Mouse (Mus musculus) heart, embryonic 12.5 days (tissue): ENCODE results near the gene Acss1. TPM values are rescaled to one million over a fixed set of nuclear protein-coding genes. Genes with fewer than 3 reads are reported as not detected.

ENCODE experiments used
- ATAC-seq: fragments of 200-750 bp; cut with Nextera tagmentation; 2 replicates; pipeline ENCODE4 v1.8.0; 2017; ENCODE audit warnings: moderate TSS enrichment, moderate library complexity; ENCODE audit not compliant: insufficient number of reproducible peaks, low FRiP score
- H3K27ac ChIP-seq: fragments of 300-500 bp; sonication (generic); 2 replicates; pipeline ENCODE4 v1.5.1; 2016; ENCODE audit warnings: mild to moderate bottlenecking, moderate library complexity; ENCODE audit not compliant: poor library complexity, severe bottlenecking
- H3K27me3 ChIP-seq: fragments of 300-500 bp; sonication (generic); replicated peaks from 2 replicates; pipeline ENCODE4 v1.6.1; 2016; ENCODE audit warnings: mild to moderate bottlenecking, moderate library complexity
- H3K36me3 ChIP-seq: fragments of 300-500 bp; sonication (generic); 2 replicates; pipeline ENCODE4 v1.6.1; 2016; ENCODE audit warnings: mild to moderate bottlenecking, moderate library complexity
- H3K4me1 ChIP-seq: fragments of 300-500 bp; sonication (generic); replicated peaks from 2 replicates; pipeline ENCODE4 v1.6.1; 2016; ENCODE audit warnings: mild to moderate bottlenecking
- H3K4me2 ChIP-seq: fragments of 300-500 bp; sonication (generic); 2 replicates; pipeline ENCODE4 v1.6.1; 2016; ENCODE audit warnings: mild to moderate bottlenecking, moderate library complexity
- H3K4me3 ChIP-seq: fragments of 300-500 bp; sonication (generic); 2 replicates; pipeline ENCODE4 v1.5.1; 2016; ENCODE audit warnings: mild to moderate bottlenecking
- H3K9ac ChIP-seq: fragments of 300-500 bp; sonication (generic); 2 replicates; pipeline ENCODE4 v1.6.1; 2016; ENCODE audit warnings: mild to moderate bottlenecking, moderate library complexity
- H3K9me3 ChIP-seq: fragments of 300-500 bp; sonication (generic); replicated peaks from 2 replicates; pipeline ENCODE4 v1.6.1; 2016; ENCODE audit warnings: mild to moderate bottlenecking, moderate library complexity
- WGBS: fragments of 180-500 bp; shearing (Covaris S2); methylation state at CpG from one replicate; pipeline ENCODE4 v1.1.7; 2016; 5-methylcytosine and 5-hydroxymethylcytosine counted together
- polyA plus RNA-seq: library from polyadenylated mRNA; unstranded; fragments of >200 nt; fragmentation: Nextera tagmentation; extraction: Ambion mirVana; gene quantifications from 2 replicates; pipeline ENCODE4 v1.2.1, GENCODE M21; 2016

Gene Acss1
- polyA plus RNA-seq, 1 experiment from 2014 or later, result 12.7 TPM

- 53% methylated on average over 11 of the region's 11 CpGs for WGBS
- ATAC-seq, result no peak
These were observed 98.3 kb downstream of the Acss1 start, which contains the start of gene Cst7 for GRCm38 (mm10) chr2:150569847-150570590. Cst7 (plus strand) TSS chr2:150570415.

More at GRCm38 (mm10) chr2:150569847-150570590, 98.3 kb downstream of the Acss1 start, which contains the start of gene Cst7:
- Histone ChIP-seq H3K27ac (no peak within 1 kb of the TSS), H3K4me3 (no peak within 1 kb of the TSS), H3K36me3 (no peaks in the 10 kb centered on the region), H3K4me2 (no peak within 1 kb of the TSS), H3K9me3 (no peaks in the 10 kb centered on the region), H3K27me3 (no peaks in the 10 kb centered on the region), H3K9ac (no peak within 1 kb of the TSS), H3K4me1 (no peaks in the 10 kb centered on the region)

Other genes starting within 250 kb of the Acss1 start
- gene Zfp442, start 217.0 kb downstream of the Acss1 start, polyA plus RNA-seq, result 4.6 and 4.8 TPM in 2 replicates
- gene Zfp345, start 183.4 kb downstream of the Acss1 start, polyA plus RNA-seq, result 0.08 and 0.12 TPM in 2 replicates
- 0.19 and 0.34 TPM in 2 replicates for gene Cst7, start 98.1 kb downstream of the Acss1 start, polyA plus RNA-seq
- gene Apmap, start 59.9 kb downstream of the Acss1 start, polyA plus RNA-seq, result 29.3 and 32.5 TPM in 2 replicates
- gene Vsx1, start 20.9 kb upstream of the Acss1 start, polyA plus RNA-seq, result not detected in 2 replicates
- 21.1 and 21.2 TPM in 2 replicates for gene Entpd6, start 80.5 kb upstream of the Acss1 start, polyA plus RNA-seq
- 212 and 213 TPM in 2 replicates for gene Pygb, start 118.2 kb upstream of the Acss1 start, polyA plus RNA-seq
- 47.9 and 49.2 TPM in 2 replicates for gene Abhd12, start 236.2 kb upstream of the Acss1 start, polyA plus RNA-seq
- gene Gins1, start 236.9 kb upstream of the Acss1 start, polyA plus RNA-seq, result 30.5 and 34.2 TPM in 2 replicates